Mouse (Mus musculus) limb, embryonic 15.5 days (tissue): Measurements from ENCODE around the gene Psma7. TPM values are rescaled to one million over a fixed set of nuclear protein-coding genes. Genes with fewer than 3 reads are reported as not detected.
A peak's percentile ranks its signal among the peaks of the same experiment; 100 is the strongest.

Source experiments
- ATAC-seq: fragments of 200-750 bp; cut with Nextera tagmentation; 2 replicates; pipeline ENCODE4 v1.8.0; 2017; ENCODE audit warnings: low read depth, moderate TSS enrichment; ENCODE audit not compliant: insufficient number of reproducible peaks, low FRiP score, low TSS enrichment
- H3K27ac ChIP-seq: fragments of 300-500 bp; sonication (generic); 2 replicates; pipeline ENCODE4 v1.5.1; 2015; ENCODE audit warnings: moderate library complexity, mild to moderate bottlenecking, inconsistent platforms
- H3K27me3 ChIP-seq: fragments of 300-500 bp; sonication (generic); 2 replicates; pipeline ENCODE4 v1.6.1; 2015; ENCODE audit warnings: inconsistent platforms
- H3K36me3 ChIP-seq: fragments of 300-500 bp; sonication (generic); 2 replicates; pipeline ENCODE4 v1.6.1; 2015; ENCODE audit warnings: inconsistent platforms
- H3K4me1 ChIP-seq: fragments of 300-500 bp; sonication (generic); 2 replicates; pipeline ENCODE4 v1.6.1; 2015; ENCODE audit warnings: inconsistent platforms
- H3K4me2 ChIP-seq: fragments of 300-500 bp; sonication (generic); 2 replicates; pipeline ENCODE4 v1.6.1; 2015; ENCODE audit warnings: mild to moderate bottlenecking, inconsistent platforms
- H3K4me3 ChIP-seq: fragments of 300-500 bp; sonication (generic); 2 replicates; pipeline ENCODE4 v1.5.1; 2015; ENCODE audit warnings: mild to moderate bottlenecking, inconsistent platforms
- H3K9ac ChIP-seq: fragments of 300-500 bp; sonication (generic); 2 replicates; pipeline ENCODE4 v1.6.1; 2015; ENCODE audit warnings: inconsistent platforms
- H3K9me3 ChIP-seq: fragments of 300-500 bp; sonication (generic); 2 replicates; pipeline ENCODE4 v1.6.1; 2016; ENCODE audit warnings: inconsistent platforms
- WGBS: fragments of 180-500 bp; shearing (Covaris S2); methylation state at CpG from one replicate; pipeline ENCODE4 v1.1.7; 2015; 5-methylcytosine and 5-hydroxymethylcytosine counted together
- polyA plus RNA-seq: library from polyadenylated mRNA; unstranded; fragments of >200 nt; fragmentation: Nextera tagmentation; extraction: Ambion mirVana; gene quantifications from 2 replicates; pipeline ENCODE4 v1.2.1, GENCODE M21; 2015

The Psma7 gene
- polyA plus RNA-seq, 1 experiment from 2014 or later = 519 TPM

- Histone ChIP-seq H3K4me3 (peak within 1 kb of the TSS; percentile 68), H3K9me3 (no peaks in the 10 kb centered on the region), H3K27ac (peak within 1 kb of the TSS; percentile 82)
Measured at GRCm38 (mm10) chr2:180070481-180071453, 28.5 kb upstream of the Psma7 start, which contains the start of gene Mtg2. Gene Mtg2 (plus strand): TSS chr2:180070588.

GRCm38 (mm10) chr2:180069770-180070480, 27.7 kb upstream of the Psma7 start:
- Histone ChIP-seq H3K27ac (peak overlapping the region; percentile 78), H3K27me3 (no peaks in the 10 kb centered on the region), H3K9me3 (no peaks in the 10 kb centered on the region), H3K4me1 (peaks cover 10% of the 10 kb centered on the region), H3K36me3 (peaks cover 23% of the 10 kb centered on the region), H3K4me3 (peak overlapping the region; percentile 68), H3K4me2 (peak overlapping the region; percentile 82), H3K9ac (peak overlapping the region; percentile 60)
- WGBS = 34% methylated on average over 20 of the region's 20 CpGs
- ATAC-seq = peak; percentile 46; the same call in 1 of the 2 replicates

More at GRCm38 (mm10) chr2:180070481-180071453, 28.5 kb upstream of the Psma7 start, which contains the start of gene Mtg2:
- Histone ChIP-seq H3K27me3 (no peaks in the 10 kb centered on the region), H3K36me3 (peaks cover 23% of the 10 kb centered on the region), H3K9ac (peak within 1 kb of the TSS; percentile 60), H3K4me1 (peaks cover 10% of the 10 kb centered on the region), H3K4me2 (peak within 1 kb of the TSS; percentile 82)
- ATAC-seq = peak; percentile 89
- WGBS = 4% methylated on average over 58 of the region's 58 CpGs

GRCm38 (mm10) chr2:180063338-180064131, 21.3 kb upstream of the Psma7 start:
- no peak overlapping the region for H3K4me2 ChIP-seq
- no peak overlapping the region for H3K9ac ChIP-seq
- no peaks in the 10 kb centered on the region for H3K4me1 ChIP-seq
- 95% methylated on average over 11 of the region's 11 CpGs for WGBS
- peaks cover 61% of the 10 kb centered on the region for H3K36me3 ChIP-seq
- no peaks in the 10 kb centered on the region for H3K9me3 ChIP-seq
- ATAC-seq = no peak
- H3K4me3 ChIP-seq = no peak overlapping the region
- no peaks in the 10 kb centered on the region for H3K27me3 ChIP-seq
- H3K27ac ChIP-seq = no peak overlapping the region

GRCm38 (mm10) chr2:180053001-180053400, 10.8 kb upstream of the Psma7 start:
- H3K9ac ChIP-seq = no peak overlapping the region
- peaks cover 52% of the 10 kb centered on the region for H3K36me3 ChIP-seq
- no peak for ATAC-seq
- 94% methylated on average over 9 of the region's 9 CpGs for WGBS
- H3K27ac ChIP-seq = no peak overlapping the region
- no peak overlapping the region for H3K4me3 ChIP-seq
- no peaks in the 10 kb centered on the region for H3K27me3 ChIP-seq
- no peak overlapping the region for H3K4me2 ChIP-seq
- no peaks in the 10 kb centered on the region for H3K9me3 ChIP-seq
- H3K4me1 ChIP-seq = 0 out of 2 replicates have a peak, but pooled peaks cover 5% of the 10 kb centered on the region

GRCm38 (mm10) chr2:180051986-180052733, 9.9 kb upstream of the Psma7 start:
- Histone ChIP-seq H3K9me3 (no peaks in the 10 kb centered on the region), H3K4me2 (no peak overlapping the region), H3K27ac (no peak overlapping the region), H3K9ac (no peak overlapping the region), H3K27me3 (no peaks in the 10 kb centered on the region), H3K4me3 (no peak overlapping the region), H3K36me3 (peaks cover 50% of the 10 kb centered on the region), H3K4me1 (0 out of 2 replicates have a peak, but pooled peaks cover 5% of the 10 kb centered on the region)
- WGBS = 93% methylated on average over 14 of the region's 14 CpGs
- no peak for ATAC-seq

GRCm38 (mm10) chr2:180050986-180051385, 8.8 kb upstream of the Psma7 start:
- H3K9me3 ChIP-seq = no peaks in the 10 kb centered on the region
- WGBS = 24% methylated on average over 5 of the region's 5 CpGs
- 0 out of 2 replicates have a peak, but pooled peaks cover 5% of the 10 kb centered on the region for H3K4me1 ChIP-seq
- H3K4me2 ChIP-seq = no peak overlapping the region
- H3K27ac ChIP-seq = no peak overlapping the region
- no peak overlapping the region for H3K4me3 ChIP-seq
- H3K9ac ChIP-seq = no peak overlapping the region
- H3K27me3 ChIP-seq = no peaks in the 10 kb centered on the region
- peaks cover 41% of the 10 kb centered on the region for H3K36me3 ChIP-seq
- ATAC-seq = 0 out of 2 replicates have a peak, but pooled peaks have one; percentile 38

GRCm38 (mm10) chr2:180047980-180048635, 5.9 kb upstream of the Psma7 start:
- no peaks in the 10 kb centered on the region for H3K27me3 ChIP-seq
- H3K36me3 ChIP-seq = peaks cover 17% of the 10 kb centered on the region; the same call in 1 of the 2 replicates
- H3K9ac ChIP-seq = no peak overlapping the region
- WGBS = 93% methylated on average over 18 of the region's 18 CpGs
- ATAC-seq = no peak
- H3K4me3 ChIP-seq = no peak overlapping the region
- H3K27ac ChIP-seq = no peak overlapping the region
- H3K4me2 ChIP-seq = no peak overlapping the region
- H3K4me1 ChIP-seq = peaks cover 21% of the 10 kb centered on the region; the same call in 1 of the 2 replicates
- no peaks in the 10 kb centered on the region for H3K9me3 ChIP-seq

GRCm38 (mm10) chr2:180047580-180047979, 5.3 kb upstream of the Psma7 start:
- Histone ChIP-seq H3K27ac (no peak overlapping the region), H3K4me2 (no peak overlapping the region), H3K27me3 (no peaks in the 10 kb centered on the region), H3K9me3 (no peaks in the 10 kb centered on the region), H3K9ac (no peak overlapping the region), H3K4me3 (no peak overlapping the region), H3K36me3 (peaks cover 12% of the 10 kb centered on the region; the same call in 1 of the 2 replicates), H3K4me1 (peaks cover 23% of the 10 kb centered on the region; the same call in 1 of the 2 replicates)
- no peak for ATAC-seq
- 82% methylated on average over 3 of the region's 3 CpGs for WGBS

- Histone ChIP-seq H3K4me3 (no peak overlapping the region), H3K36me3 (0 out of 2 replicates have a peak, but pooled peaks cover 9% of the 10 kb centered on the region), H3K27me3 (no peaks in the 10 kb centered on the region), H3K9me3 (no peaks in the 10 kb centered on the region), H3K4me2 (no peak overlapping the region), H3K4me1 (peaks cover 30% of the 10 kb centered on the region), H3K9ac (no peak overlapping the region), H3K27ac (no peak overlapping the region)
- 53% methylated on average over 4 of the region's 4 CpGs for WGBS
- ATAC-seq = no peak
Measured at GRCm38 (mm10) chr2:180045283-180045682, 3.0 kb upstream of the Psma7 start.

- Histone ChIP-seq H3K27ac (peak overlapping the region; percentile 94), H3K4me3 (peak overlapping the region; percentile 99), H3K36me3 (peaks cover 25% of the 10 kb centered on the region), H3K27me3 (no peaks in the 10 kb centered on the region), H3K4me2 (peak overlapping the region; percentile 93), H3K9ac (peak overlapping the region; percentile 88), H3K4me1 (peaks cover 34% of the 10 kb centered on the region), H3K9me3 (no peaks in the 10 kb centered on the region)
- under 1% methylated on average over 58 of the region's 66 CpGs for WGBS
- ATAC-seq = no peak; the same call in 1 of the 2 replicates
Measured at GRCm38 (mm10) chr2:180042858-180043515, 754 bp upstream of the Psma7 start.
